Mouse (Mus musculus): ENCODE measurements around the gene Tbca. TPM values are rescaled to one million over a fixed set of nuclear protein-coding genes. Genes with fewer than 3 reads are reported as not detected.

The Tbca gene
- polyA plus RNA-seq (2017; shearing (Covaris generic)) = 205 TPM

GRCm38 (mm10) chr13:94788771-94789649 is at the start of gene Tbca:
Gene Tbca, plus strand, starts transcription at chr13:94788910.

GRCm38 (mm10) chr13:94875396-94875880 is 86.7 kb downstream of the Tbca start, which contains the start of gene Otp:
Gene Otp, plus strand, starts transcription at chr13:94875602.

Other genes with a start within 250 kb of the Tbca start
- gene Otp, start 86.7 kb downstream of the Tbca start, polyA plus RNA-seq (2017; shearing (Covaris generic)) = not detected
- gene Wdr41, start 187.4 kb downstream of the Tbca start, polyA plus RNA-seq (2017; shearing (Covaris generic)) = 7.2 TPM